Mouse (Mus musculus) liver, embryonic 14.5 days (tissue): ENCODE results near the gene Tmem98.

ENCODE experiments used
- CTCF ChIP-seq: IDR thresholded peaks from 2 replicates; pipeline ENCODE4 v1.5.1; 2016; ENCODE audit warnings: antibody characterized with exemption, low read depth, control low read depth
- EP300 ChIP-seq: IDR thresholded peaks from 2 replicates; pipeline ENCODE4 v1.6.1; 2016; ENCODE audit warnings: antibody characterized with exemption, low read depth

DNA sequence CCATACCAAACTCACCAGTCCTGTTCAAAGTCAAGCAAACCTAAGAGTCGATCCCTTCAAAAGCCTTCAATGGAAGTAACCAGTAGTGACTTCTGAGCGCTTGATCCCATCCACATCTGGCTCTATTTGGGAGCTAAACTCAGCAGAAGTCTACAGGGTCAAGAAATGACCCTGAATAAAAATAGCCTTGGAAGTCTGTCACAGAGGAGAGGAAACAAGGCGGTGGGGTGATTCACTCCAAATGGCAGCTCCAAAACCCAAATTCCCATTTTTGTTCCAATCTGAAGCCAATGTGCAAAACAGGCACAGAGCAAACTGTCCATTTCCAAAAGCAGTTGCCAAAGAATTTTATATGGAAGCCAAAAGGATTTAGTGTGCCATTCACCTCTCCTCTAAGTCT is 38.8 kb upstream of the Tmem98 start:
- TF ChIP-seq CTCF (no peak), EP300 (no peak)
